Mouse (Mus musculus): ENCODE results near the gene Fggy.
A peak's percentile ranks its signal among the peaks of the same experiment; 100 is the strongest.

Fggy gene

GRCm38 (mm10) chr4:95861074-95861473, 303.8 kb downstream of the Fggy start:
- DNase-seq (ENCODE audit: low spot score), result no peak

GRCm38 (mm10) chr4:95861741-95862155, 304.4 kb downstream of the Fggy start:
- no peak for DNase-seq (ENCODE audit: low spot score)

GRCm38 (mm10) chr4:95862276-95862675, 305.0 kb downstream of the Fggy start:
- no peak for DNase-seq (ENCODE audit: low spot score)

GRCm38 (mm10) chr4:95862781-95863499, 305.6 kb downstream of the Fggy start:
- DNase-seq (ENCODE audit: low spot score), result no peak

- no peak for DNase-seq (ENCODE audit: low spot score)
Measured at GRCm38 (mm10) chr4:95863500-95863803, 306.1 kb downstream of the Fggy start.

GRCm38 (mm10) chr4:95865251-95865650, 307.9 kb downstream of the Fggy start:
- DNase-seq (ENCODE audit: low spot score), result no peak

- no peak for DNase-seq (ENCODE audit: low spot score)
Measured at GRCm38 (mm10) chr4:95865882-95866281, 308.6 kb downstream of the Fggy start.

GRCm38 (mm10) chr4:95867103-95867502, 309.8 kb downstream of the Fggy start:
- DNase-seq (ENCODE audit: low spot score), result no peak

- DNase-seq (ENCODE audit: low spot score), result no peak
Measured at GRCm38 (mm10) chr4:95868348-95868747, 311.0 kb downstream of the Fggy start.

GRCm38 (mm10) chr4:95871216-95871881, 314.0 kb downstream of the Fggy start:
- peak; percentile 46 for DNase-seq (ENCODE audit: low spot score)

GRCm38 (mm10) chr4:95875896-95876295, 318.6 kb downstream of the Fggy start:
- no peak for DNase-seq (ENCODE audit: low spot score)

- no peak for DNase-seq (ENCODE audit: low spot score)
Measured at GRCm38 (mm10) chr4:95877436-95877835, 320.1 kb downstream of the Fggy start.

GRCm38 (mm10) chr4:95881751-95882350, 324.5 kb downstream of the Fggy start:
- DNase-seq (ENCODE audit: low spot score), result no peak

- no peak for DNase-seq (ENCODE audit: low spot score)
Measured at GRCm38 (mm10) chr4:95884184-95885145, 327.2 kb downstream of the Fggy start.

GRCm38 (mm10) chr4:95895199-95895754, 338.0 kb downstream of the Fggy start:
- no peak for DNase-seq (ENCODE audit: low spot score)

GRCm38 (mm10) chr4:95896571-95896970, 339.3 kb downstream of the Fggy start:
- no peak for DNase-seq (ENCODE audit: low spot score)

- peak; percentile 16 for DNase-seq (ENCODE audit: low spot score)
Measured at GRCm38 (mm10) chr4:95897236-95897874, 340.0 kb downstream of the Fggy start.

GRCm38 (mm10) chr4:95898714-95899113, 341.4 kb downstream of the Fggy start:
- DNase-seq (ENCODE audit: low spot score), result no peak

GRCm38 (mm10) chr4:95899926-95900712, 342.8 kb downstream of the Fggy start:
- DNase-seq (ENCODE audit: low spot score), result no peak

- DNase-seq (ENCODE audit: low spot score), result no peak
Measured at GRCm38 (mm10) chr4:95900815-95901214, 343.5 kb downstream of the Fggy start.

- no peak for DNase-seq (ENCODE audit: low spot score)
Measured at GRCm38 (mm10) chr4:95906141-95906540, 348.8 kb downstream of the Fggy start.

Data from lung, postnatal 25 days (tissue).